Mouse (Mus musculus) T-helper 17 cell (primary cell): ENCODE data around the gene Rbp7.
"Not testable (repeated sequence)": the region's sequence is repeated elsewhere in the genome, so short reads cannot be mapped to it uniquely, and the experiment has no call there.

Experiments
- in situ Hi-C, 2 experiments: fragments of 300-600 bp; cut with MboI, MseI; formaldehyde crosslinking; loops; 1 replicate in 1 of 2; 2 replicates in 1 of 2; pipeline ENCODE4 v1.15.1; 2025; ENCODE audit warnings: high pct_unique_total_duplicates in 2 of 2

The Rbp7 gene

GRCm38 (mm10) chr4:149454879-149455278, at the start of gene Rbp7:
Gene Rbp7 (minus strand): TSS chr4:149454978.
- in situ Hi-C loops, result loop anchor here (5.0 kb wide), 1 partner anchor 92 kb away; no protein-coding TSS in a partner anchor

- in situ Hi-C loops, result no loop called here
Measured at GRCm38 (mm10) chr4:149504363-149504762, 49.6 kb upstream of the Rbp7 start.

GRCm38 (mm10) chr4:149499790-149500189, 45.0 kb upstream of the Rbp7 start:
- in situ Hi-C loops, result no loop called here

GRCm38 (mm10) chr4:149498901-149499300, 44.1 kb upstream of the Rbp7 start:
- in situ Hi-C loops, result no loop called here

GRCm38 (mm10) chr4:149496612-149497011, 41.8 kb upstream of the Rbp7 start:
- in situ Hi-C loops, result no loop called here

- in situ Hi-C loops, result loop anchor here in 1 of 2 experiments (5.0 kb wide), 1 partner anchor 46 kb away; no protein-coding TSS in a partner anchor
Measured at GRCm38 (mm10) chr4:149491151-149491550, 36.4 kb upstream of the Rbp7 start.

GRCm38 (mm10) chr4:149489415-149490240, 34.9 kb upstream of the Rbp7 start:
- in situ Hi-C loops, result loop anchor here in 1 of 2 experiments (5.0 kb wide), 1 partner anchor 48 kb away; no protein-coding TSS in a partner anchor

- in situ Hi-C loops, result no loop called here
Measured at GRCm38 (mm10) chr4:149487729-149488128, 33.0 kb upstream of the Rbp7 start.

- in situ Hi-C loops, result no loop called here
Measured at GRCm38 (mm10) chr4:149485825-149486206, 31.0 kb upstream of the Rbp7 start.

GRCm38 (mm10) chr4:149485053-149485824, 30.5 kb upstream of the Rbp7 start, which contains the start of the genes Nmnat1 and Lzic:
Gene Nmnat1 (minus strand): TSS chr4:149485202.
Gene Lzic (plus strand): TSS chr4:149485229.
- in situ Hi-C loops, result no loop called here

GRCm38 (mm10) chr4:149484566-149484965, 29.8 kb upstream of the Rbp7 start:
- in situ Hi-C loops, result no loop called here

- in situ Hi-C loops, result no loop called here
Measured at GRCm38 (mm10) chr4:149477078-149477477, 22.3 kb upstream of the Rbp7 start, which contains the start of gene Tmem274. Gene Tmem274 (plus strand): TSS chr4:149477378.

GRCm38 (mm10) chr4:149475096-149475495, 20.3 kb upstream of the Rbp7 start:
- in situ Hi-C loops, result no loop called here

GRCm38 (mm10) chr4:149469557-149469956, 14.8 kb upstream of the Rbp7 start:
- in situ Hi-C loops, result no loop called here

- in situ Hi-C loops, result no loop called here
Measured at GRCm38 (mm10) chr4:149463435-149463950, 8.7 kb upstream of the Rbp7 start.

- in situ Hi-C loops, result no loop called here
Measured at GRCm38 (mm10) chr4:149462305-149462971, 7.7 kb upstream of the Rbp7 start.

GRCm38 (mm10) chr4:149461579-149462304, 7.0 kb upstream of the Rbp7 start:
- in situ Hi-C loops, result no loop called here

GRCm38 (mm10) chr4:149460475-149460874, 5.7 kb upstream of the Rbp7 start:
- in situ Hi-C loops, result not testable (repeated sequence)

- in situ Hi-C loops, result loop anchor here (5.0 kb wide), 1 partner anchor 88 kb away; no protein-coding TSS in a partner anchor
Measured at GRCm38 (mm10) chr4:149459425-149459824, 4.6 kb upstream of the Rbp7 start.

- in situ Hi-C loops, result loop anchor here (5.0 kb wide), 1 partner anchor 89 kb away; no protein-coding TSS in a partner anchor
Measured at GRCm38 (mm10) chr4:149458526-149458925, 3.7 kb upstream of the Rbp7 start.
